Mouse (Mus musculus): Measurements from ENCODE around the gene Zfpl1. TPM values are rescaled to one million over a fixed set of nuclear protein-coding genes. Genes with fewer than 3 reads are reported as not detected.

The Zfpl1 gene
- polyA plus RNA-seq, 1 experiment: 88.5 TPM

DNA sequence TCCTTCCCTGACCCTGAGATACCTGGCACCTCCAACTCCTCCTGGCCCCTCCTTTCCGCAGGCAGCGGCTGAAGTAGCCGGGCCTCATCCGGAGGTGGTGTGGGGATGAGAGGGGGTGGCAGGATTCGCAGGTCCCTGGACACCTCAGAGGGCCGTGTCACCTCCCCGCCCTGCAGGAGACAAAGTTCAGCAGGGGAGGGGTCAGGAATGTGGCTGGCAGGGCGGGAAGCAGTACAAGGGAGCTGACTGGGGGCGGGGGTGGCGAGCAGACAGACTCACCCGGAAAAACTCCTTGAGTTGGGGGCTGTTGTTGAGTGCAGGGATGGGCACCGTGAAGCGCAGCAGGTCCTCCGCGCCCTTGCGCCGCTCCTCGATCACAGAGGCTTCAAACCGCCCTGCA lies 37.0 kb upstream of the Zfpl1 start:
- Histone ChIP-seq H3K4me3 (replicated peaks) (no peak overlapping the region), H3K9me3 (no peaks in the 10 kb centered on the region), H3K27me3 (replicated peaks) (no peaks in the 10 kb centered on the region), H3K4me1 (peaks cover 40% of the 10 kb centered on the region), H3K36me3 (replicated peaks; ENCODE audit: low read length) (peaks cover 46% of the 10 kb centered on the region)
- no peak for TF ChIP-seq FLI1 (IDR thresholded peaks at IDR 0.05; ENCODE audit: low read length)
- no peak for TF ChIP-seq GATA1 (IDR thresholded peaks at IDR 0.05; ENCODE audit: borderline replicate concordance, low read length)

DNA sequence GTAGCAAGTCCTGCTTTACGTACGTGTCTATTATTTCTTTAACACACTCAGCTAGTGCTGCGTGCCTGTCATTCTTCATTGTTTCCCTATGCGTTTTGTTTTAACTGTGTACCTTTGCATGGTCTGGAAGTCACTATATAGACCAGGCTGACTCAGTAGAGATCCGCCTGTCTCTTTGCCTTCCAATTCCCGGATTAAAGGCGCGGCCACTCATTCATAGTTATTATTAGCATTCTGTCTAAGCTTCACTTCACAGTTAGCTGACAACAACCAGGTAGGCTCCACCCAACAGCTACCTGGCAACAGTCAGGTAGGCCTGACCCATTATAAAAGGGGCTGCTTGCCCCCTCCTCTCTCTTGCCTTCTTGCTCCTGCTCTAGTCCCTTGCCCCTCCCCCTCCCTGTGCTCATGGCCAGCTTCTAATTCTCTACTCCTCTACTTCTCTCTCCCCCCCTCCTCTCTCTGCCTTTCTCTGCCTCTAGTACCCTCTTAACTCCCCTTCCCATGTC lies 34.0 kb upstream of the Zfpl1 start:
- H3K27me3 ChIP-seq (replicated peaks): no peaks in the 10 kb centered on the region
- H3K4me3 ChIP-seq (replicated peaks): peak overlapping the region; percentile 98
- TF ChIP-seq GATA1 (IDR thresholded peaks at IDR 0.05; ENCODE audit: borderline replicate concordance, low read length) (no peak), FLI1 (IDR thresholded peaks at IDR 0.05; ENCODE audit: low read length) (no peak)
- peaks cover 70% of the 10 kb centered on the region for H3K36me3 ChIP-seq (replicated peaks; ENCODE audit: low read length)
- peaks cover 51% of the 10 kb centered on the region for H3K4me1 ChIP-seq
- no peaks in the 10 kb centered on the region for H3K9me3 ChIP-seq

GRCm38 (mm10) chr19:6117986-6118676 lies 33.4 kb upstream of the Zfpl1 start, which contains the start of gene Sac3d1:
Sac3d1 (minus strand) TSS chr19:6118650.
- Histone ChIP-seq H3K4me3 (replicated peaks) (peak within 1 kb of the TSS; percentile 98), H3K9me3 (no peaks in the 10 kb centered on the region), H3K4me1 (peaks cover 51% of the 10 kb centered on the region), H3K27me3 (replicated peaks) (no peaks in the 10 kb centered on the region), H3K36me3 (replicated peaks; ENCODE audit: low read length) (peaks cover 69% of the 10 kb centered on the region)
- TF ChIP-seq GATA1 (IDR thresholded peaks at IDR 0.05; ENCODE audit: borderline replicate concordance, low read length) (no peak), FLI1 (IDR thresholded peaks at IDR 0.05; ENCODE audit: low read length) (no peak)

DNA sequence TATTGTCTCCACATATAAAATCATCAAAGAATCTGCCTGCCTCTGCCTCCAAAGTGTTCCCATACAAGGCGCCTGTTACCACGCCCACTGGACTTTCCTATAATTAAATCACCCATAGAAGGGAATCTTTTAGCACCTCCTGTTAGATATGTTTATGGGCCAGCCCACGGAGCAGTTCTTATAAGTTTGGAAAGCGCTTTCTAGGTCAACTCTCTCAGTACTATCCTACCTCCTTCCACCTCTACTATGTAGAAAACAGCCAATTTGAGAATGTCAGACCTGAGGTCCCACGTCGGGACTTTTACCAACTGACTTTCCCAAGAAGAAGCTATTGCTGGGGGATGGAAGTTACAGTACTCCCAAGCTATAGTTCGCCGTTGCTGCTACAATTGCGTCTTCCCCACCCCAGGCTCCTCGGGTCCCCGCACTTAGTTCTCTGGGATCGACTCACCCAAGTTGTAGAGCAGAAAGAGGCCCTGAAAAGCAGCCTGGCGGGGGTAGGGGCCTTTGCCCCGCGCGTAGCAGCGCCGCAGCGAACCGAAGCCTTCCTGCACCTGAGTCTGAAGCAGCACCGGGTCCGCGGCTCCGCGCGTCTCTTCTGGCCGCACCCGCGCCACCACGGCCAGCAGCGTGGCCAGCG lies 32.7 kb upstream of the Zfpl1 start:
- no peak for TF ChIP-seq GATA1 (IDR thresholded peaks at IDR 0.05; ENCODE audit: borderline replicate concordance, low read length)
- TF ChIP-seq FLI1 (IDR thresholded peaks at IDR 0.05; ENCODE audit: low read length): no peak
- peaks cover 72% of the 10 kb centered on the region for H3K36me3 ChIP-seq (replicated peaks; ENCODE audit: low read length)

DNA sequence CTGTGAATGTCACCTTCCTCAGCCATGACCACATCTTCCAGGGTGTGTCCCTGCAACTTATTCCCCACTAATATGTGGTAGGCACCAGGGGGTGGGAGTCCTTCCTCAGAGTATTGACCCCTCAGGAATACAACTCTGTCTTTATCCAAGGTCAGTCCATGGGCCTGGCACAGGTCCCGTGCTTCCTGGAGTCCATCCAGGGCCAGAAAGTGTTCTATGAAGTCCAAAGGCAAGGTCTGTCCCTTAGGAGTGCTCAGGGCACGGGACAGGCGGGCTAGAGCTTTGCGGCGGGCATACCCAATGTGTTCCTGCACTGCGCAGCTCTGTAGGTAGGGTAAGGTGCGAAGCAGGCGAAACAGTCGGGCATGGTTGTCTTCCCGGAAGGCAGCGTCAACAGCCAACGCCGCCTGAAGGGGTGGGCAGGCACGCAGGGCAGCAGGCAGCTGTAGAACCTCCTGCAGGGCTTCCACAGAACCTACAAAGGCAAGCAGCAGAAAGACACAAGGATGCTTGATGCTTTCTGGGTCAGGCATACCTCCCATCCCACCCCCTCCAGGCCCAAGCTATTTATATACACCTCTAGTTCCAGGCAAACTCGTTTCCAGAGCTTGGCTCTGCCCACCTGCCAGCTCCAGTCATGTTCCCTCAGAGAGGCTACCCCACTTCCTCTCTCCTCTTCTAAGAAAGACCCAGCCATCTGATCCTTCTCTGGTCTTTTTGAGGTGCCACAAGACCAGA lies 31.5 kb upstream of the Zfpl1 start:
- Histone ChIP-seq H3K9me3 (no peaks in the 10 kb centered on the region), H3K4me3 (replicated peaks) (peak overlapping the region; percentile 98), H3K4me1 (peaks cover 56% of the 10 kb centered on the region), H3K27me3 (replicated peaks) (no peaks in the 10 kb centered on the region), H3K36me3 (replicated peaks; ENCODE audit: low read length) (peaks cover 67% of the 10 kb centered on the region)
- TF ChIP-seq FLI1 (IDR thresholded peaks at IDR 0.05; ENCODE audit: low read length): no peak
- TF ChIP-seq GATA1 (IDR thresholded peaks at IDR 0.05; ENCODE audit: borderline replicate concordance, low read length): no peak

More for the DNA sequence above, 32.7 kb upstream of the Zfpl1 start:
- peak overlapping the region; percentile 98 for H3K4me3 ChIP-seq (replicated peaks)
- peaks cover 56% of the 10 kb centered on the region for H3K4me1 ChIP-seq
- no peaks in the 10 kb centered on the region for H3K9me3 ChIP-seq
- H3K27me3 ChIP-seq (replicated peaks): no peaks in the 10 kb centered on the region

- H3K36me3 ChIP-seq (replicated peaks; ENCODE audit: low read length): peaks cover 47% of the 10 kb centered on the region
- no peak for TF ChIP-seq GATA1 (IDR thresholded peaks at IDR 0.05; ENCODE audit: borderline replicate concordance, low read length)
- TF ChIP-seq FLI1 (IDR thresholded peaks at IDR 0.05; ENCODE audit: low read length): no peak
- H3K9me3 ChIP-seq: no peaks in the 10 kb centered on the region
- H3K4me1 ChIP-seq: peaks cover 60% of the 10 kb centered on the region
- no peaks in the 10 kb centered on the region for H3K27me3 ChIP-seq (replicated peaks)
- H3K4me3 ChIP-seq (replicated peaks): no peak overlapping the region
Measured at GRCm38 (mm10) chr19:6113116-6113515, 28.4 kb upstream of the Zfpl1 start.

GRCm38 (mm10) chr19:6105586-6105985 lies 20.8 kb upstream of the Zfpl1 start, which contains the start of gene Naaladl1:
Naaladl1 (plus strand) TSS chr19:6105782.
- H3K4me3 ChIP-seq (replicated peaks): no peak within 1 kb of the TSS
- no peak for TF ChIP-seq GATA1 (IDR thresholded peaks at IDR 0.05; ENCODE audit: borderline replicate concordance, low read length)
- TF ChIP-seq FLI1 (IDR thresholded peaks at IDR 0.05; ENCODE audit: low read length): no peak
- H3K9me3 ChIP-seq: no peaks in the 10 kb centered on the region
- H3K4me1 ChIP-seq: peaks cover 56% of the 10 kb centered on the region
- H3K36me3 ChIP-seq (replicated peaks; ENCODE audit: low read length): no peaks in the 10 kb centered on the region
- no peaks in the 10 kb centered on the region for H3K27me3 ChIP-seq (replicated peaks)

- no peaks in the 10 kb centered on the region for H3K9me3 ChIP-seq
- no peaks in the 10 kb centered on the region for H3K27me3 ChIP-seq (replicated peaks)
- peaks cover 5% of the 10 kb centered on the region for H3K36me3 ChIP-seq (replicated peaks; ENCODE audit: low read length)
- no peak for TF ChIP-seq FLI1 (IDR thresholded peaks at IDR 0.05; ENCODE audit: low read length)
- H3K4me3 ChIP-seq (replicated peaks): no peak overlapping the region
- peaks cover 55% of the 10 kb centered on the region for H3K4me1 ChIP-seq
Measured at GRCm38 (mm10) chr19:6104476-6104875, 19.7 kb upstream of the Zfpl1 start.

DNA sequence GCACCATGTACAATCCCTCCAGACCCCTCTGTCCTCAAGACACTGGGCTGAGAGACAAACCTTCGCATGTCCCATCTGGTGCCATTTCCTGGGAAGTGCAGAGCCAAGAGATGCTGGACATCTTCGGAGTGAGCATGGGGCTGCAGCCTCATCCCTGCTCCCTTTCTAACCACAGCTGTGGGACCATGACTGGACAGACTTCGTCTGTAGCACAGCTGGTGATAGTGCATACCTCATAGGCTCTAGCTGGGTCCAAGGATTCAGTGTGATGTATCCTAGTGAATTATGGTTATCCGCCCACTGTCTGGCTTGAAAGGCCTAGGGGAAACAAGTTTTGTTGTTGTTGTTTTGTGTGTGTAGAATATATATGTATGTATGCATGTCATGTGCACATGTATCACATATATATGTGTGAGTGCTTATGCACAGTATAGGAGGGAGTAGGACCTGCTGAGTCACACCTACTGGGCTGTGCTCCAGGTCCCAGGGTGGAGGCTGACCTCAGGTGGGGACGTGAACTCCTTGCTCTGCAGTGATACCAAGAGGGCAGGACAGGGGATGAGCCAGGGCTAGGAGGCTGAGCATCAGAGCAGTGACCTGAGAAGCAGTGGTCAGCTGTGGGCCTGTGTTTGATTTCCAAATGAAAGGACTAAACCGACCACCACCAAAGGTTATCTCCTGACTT lies 17.6 kb upstream of the Zfpl1 start:
- TF ChIP-seq GATA1 (IDR thresholded peaks at IDR 0.05; ENCODE audit: borderline replicate concordance, low read length): no peak
- TF ChIP-seq FLI1 (IDR thresholded peaks at IDR 0.05; ENCODE audit: low read length): no peak
- Histone ChIP-seq H3K4me1 (peaks cover 51% of the 10 kb centered on the region), H3K4me3 (replicated peaks) (peak overlapping the region; percentile 57)

More for the DNA sequence above, 17.6 kb upstream of the Zfpl1 start:
- Histone ChIP-seq H3K36me3 (replicated peaks; ENCODE audit: low read length) (peaks cover 15% of the 10 kb centered on the region), H3K9me3 (no peaks in the 10 kb centered on the region), H3K27me3 (replicated peaks) (no peaks in the 10 kb centered on the region)
